Mouse (Mus musculus) midbrain, embryonic 10.5 days (tissue): ENCODE results near the gene Stx8. TPM values are rescaled to one million over a fixed set of nuclear protein-coding genes. Genes with fewer than 3 reads are reported as not detected.
A peak's percentile ranks its signal among the peaks of the same experiment; 100 is the strongest.

Experiments used
- DNase-seq: peaks from one replicate; pipeline ENCODE4 v3.0.0-alpha.2; 2017; ENCODE audit warnings: low spot score
- H3K27ac ChIP-seq: fragments of 300-500 bp; sonication (generic); replicated peaks from 2 replicates; pipeline ENCODE4 v1.5.1; 2016; ENCODE audit warnings: mild to moderate bottlenecking
- H3K27me3 ChIP-seq: fragments of 300-500 bp; sonication (generic); 2 replicates; pipeline ENCODE4 v1.6.1; 2016; ENCODE audit warnings: low read depth, mild to moderate bottlenecking; ENCODE audit not compliant: poor library complexity, severe bottlenecking
- H3K36me3 ChIP-seq: fragments of 300-500 bp; sonication (generic); 2 replicates; pipeline ENCODE4 v1.6.1; 2016; ENCODE audit warnings: mild to moderate bottlenecking, moderate library complexity
- H3K4me1 ChIP-seq: fragments of 300-500 bp; sonication (generic); 2 replicates; pipeline ENCODE4 v1.6.1; 2016
- H3K4me3 ChIP-seq: fragments of 300-500 bp; sonication (generic); 2 replicates; pipeline ENCODE4 v1.5.1; 2016; ENCODE audit warnings: mild to moderate bottlenecking, moderate library complexity
- H3K9me3 ChIP-seq: fragments of 300-500 bp; sonication (generic); replicated peaks from 2 replicates; pipeline ENCODE4 v1.6.1; 2016; ENCODE audit warnings: mild to moderate bottlenecking
- WGBS: fragments of 180-500 bp; shearing (Covaris S2); methylation state at CpG from one replicate; pipeline ENCODE4 v1.1.7; 2016; 5-methylcytosine and 5-hydroxymethylcytosine counted together
- polyA plus RNA-seq: library from polyadenylated mRNA; unstranded; fragments of >200 nt; fragmentation: Nextera tagmentation; extraction: Ambion mirVana; gene quantifications from 2 replicates; pipeline ENCODE4 v1.2.1, GENCODE M21; 2016

The Stx8 gene
- polyA plus RNA-seq, 1 experiment from 2014 or later, result 47.0 TPM

DNA sequence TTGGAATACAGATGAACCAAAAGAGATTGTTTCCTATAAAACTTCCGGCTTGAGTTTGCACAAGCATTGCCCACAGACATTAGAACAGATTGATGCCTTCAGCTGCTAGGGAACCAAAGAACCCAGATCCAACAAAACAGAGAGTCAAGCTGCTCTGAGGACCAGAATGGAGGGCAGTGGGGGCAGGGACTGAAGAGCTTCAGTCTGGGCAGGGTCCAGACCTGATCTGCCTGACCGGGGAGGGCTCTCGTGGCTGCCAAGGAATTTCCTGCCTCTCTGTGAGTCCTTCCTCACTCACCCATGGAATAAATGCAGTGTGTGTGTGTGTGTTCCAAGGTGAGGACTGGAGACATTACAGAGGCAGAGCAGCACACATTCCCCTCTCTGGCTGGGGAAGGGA is 17.8 kb upstream of the Stx8 start:
- WGBS, result 60% methylated on average over 3 of the region's 3 CpGs
- Histone ChIP-seq H3K36me3 (no peaks in the 10 kb centered on the region), H3K4me1 (no peaks in the 10 kb centered on the region), H3K27ac (no peak overlapping the region), H3K4me3 (no peak overlapping the region), H3K27me3 (no peaks in the 10 kb centered on the region), H3K9me3 (no peaks in the 10 kb centered on the region)
- DNase-seq, result no peak

DNA sequence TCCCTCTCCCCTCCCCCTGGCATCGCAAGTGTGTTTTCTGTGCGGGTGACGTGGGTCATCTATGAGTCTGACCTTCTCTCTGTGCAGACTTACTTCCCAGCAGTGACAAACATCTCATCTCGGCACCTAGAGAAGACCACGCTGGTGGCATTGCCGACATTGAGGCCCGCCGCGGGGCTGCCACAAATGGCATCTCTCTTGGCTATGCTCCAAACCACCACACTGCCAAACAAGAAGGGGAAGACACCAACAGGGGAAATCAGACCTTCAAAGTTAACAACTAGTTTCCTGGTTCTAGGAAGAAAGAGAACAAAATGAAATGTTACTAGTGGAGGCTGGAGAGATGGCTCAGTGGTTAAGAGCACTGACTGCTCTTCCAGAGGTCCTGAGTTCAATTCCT is 16.5 kb upstream of the Stx8 start:
- no peaks in the 10 kb centered on the region for H3K27me3 ChIP-seq
- WGBS, result 94% methylated on average over 9 of the region's 9 CpGs
- H3K4me1 ChIP-seq, result no peaks in the 10 kb centered on the region

GRCm38 (mm10) chr11:67953604-67954003 is 12.4 kb upstream of the Stx8 start:
- DNase-seq, result no peak
- 85% methylated on average over 5 of the region's 5 CpGs for WGBS
- Histone ChIP-seq H3K9me3 (no peaks in the 10 kb centered on the region), H3K36me3 (no peaks in the 10 kb centered on the region), H3K4me3 (no peak overlapping the region), H3K4me1 (no peaks in the 10 kb centered on the region), H3K27me3 (no peaks in the 10 kb centered on the region), H3K27ac (no peak overlapping the region)

More for the DNA sequence above, 16.5 kb upstream of the Stx8 start:
- no peak overlapping the region for H3K27ac ChIP-seq
- no peaks in the 10 kb centered on the region for H3K36me3 ChIP-seq
- no peak overlapping the region for H3K4me3 ChIP-seq
- no peaks in the 10 kb centered on the region for H3K9me3 ChIP-seq
- no peak for DNase-seq

DNA sequence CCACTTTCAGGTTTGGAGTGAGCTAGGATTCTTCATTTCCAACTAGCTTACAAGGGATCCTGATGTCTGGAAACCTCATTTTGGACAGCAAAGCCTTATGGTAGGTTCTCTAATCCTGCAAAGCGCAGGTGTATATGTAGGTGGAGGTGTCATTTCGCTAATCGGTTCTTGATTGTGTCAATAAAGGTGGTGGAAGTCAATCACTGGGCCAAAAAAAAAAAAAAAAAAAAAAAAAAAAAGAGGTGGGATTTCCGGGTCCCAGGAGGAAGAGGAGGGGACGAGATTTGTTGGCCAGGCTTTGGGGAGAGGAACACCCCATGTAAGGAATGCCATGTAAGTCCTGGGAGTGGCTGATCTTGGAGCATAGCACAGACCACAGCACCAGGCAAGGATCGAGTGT is 11.6 kb upstream of the Stx8 start:
- 92% methylated on average over 6 of the region's 6 CpGs for WGBS
- no peaks in the 10 kb centered on the region for H3K36me3 ChIP-seq
- H3K27ac ChIP-seq, result no peak overlapping the region
- no peaks in the 10 kb centered on the region for H3K9me3 ChIP-seq
- no peaks in the 10 kb centered on the region for H3K27me3 ChIP-seq
- H3K4me3 ChIP-seq, result no peak overlapping the region
- DNase-seq, result no peak
- no peaks in the 10 kb centered on the region for H3K4me1 ChIP-seq

DNA sequence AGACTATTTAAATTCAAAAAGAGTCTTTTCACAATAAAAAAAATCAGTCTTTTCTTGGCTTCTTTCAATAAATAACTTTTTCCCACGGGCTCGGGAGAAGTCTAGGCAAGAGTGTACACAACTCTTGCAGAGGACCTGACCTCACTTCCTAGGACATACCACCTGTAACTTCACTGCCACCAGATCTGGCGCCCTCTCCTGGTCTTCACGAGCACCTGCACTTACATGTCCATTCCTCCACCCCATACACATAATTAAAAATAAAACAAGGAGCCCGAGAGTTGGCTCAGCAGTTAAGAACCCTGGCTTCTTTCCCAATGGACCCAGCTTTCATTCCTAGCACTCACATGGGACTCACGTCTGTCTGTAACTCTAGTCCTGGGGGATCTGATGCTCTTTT is 1.9 kb upstream of the Stx8 start:
- no peak overlapping the region for H3K4me3 ChIP-seq
- no peak for DNase-seq
- H3K36me3 ChIP-seq, result no peaks in the 10 kb centered on the region
- no peak overlapping the region for H3K27ac ChIP-seq
- WGBS, result 78% methylated on average over 6 of the region's 6 CpGs
- H3K9me3 ChIP-seq, result no peaks in the 10 kb centered on the region
- H3K4me1 ChIP-seq, result peaks cover 33% of the 10 kb centered on the region
- no peaks in the 10 kb centered on the region for H3K27me3 ChIP-seq

GRCm38 (mm10) chr11:67965242-67965883 is 630 bp upstream of the Stx8 start, which contains the start of gene Cfap52:
Cfap52 (minus strand) TSS chr11:67965651.
- H3K27me3 ChIP-seq, result no peaks in the 10 kb centered on the region
- H3K4me3 ChIP-seq, result peak within 1 kb of the TSS; percentile 91
- H3K27ac ChIP-seq, result peak within 1 kb of the TSS; percentile 85
- H3K9me3 ChIP-seq, result no peaks in the 10 kb centered on the region
- H3K36me3 ChIP-seq, result peaks cover 5% of the 10 kb centered on the region
- DNase-seq, result peak; percentile 85
- H3K4me1 ChIP-seq, result peaks cover 33% of the 10 kb centered on the region
- 12% methylated on average over 15 of the region's 15 CpGs for WGBS

DNA sequence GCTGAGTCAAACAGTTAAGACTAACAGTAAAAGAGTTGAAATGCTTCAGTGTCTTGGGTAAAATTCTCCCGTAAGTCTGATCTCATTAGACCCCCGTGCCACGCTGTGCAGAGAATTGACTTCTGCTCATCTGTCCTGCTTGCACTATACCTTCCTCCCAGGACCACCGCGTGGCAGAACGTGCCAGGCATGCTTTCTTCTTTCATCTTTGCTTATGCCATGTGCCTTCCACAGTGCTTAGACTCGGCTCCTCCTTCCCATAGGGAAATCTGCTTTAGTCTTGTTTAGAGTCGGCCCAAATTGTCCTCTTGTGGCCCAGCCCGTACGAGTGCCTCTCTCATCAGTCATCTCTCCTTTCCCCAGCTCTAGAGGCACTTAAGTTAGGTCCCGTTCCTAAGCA is 1.8 kb downstream of the Stx8 start:
- Histone ChIP-seq H3K27me3 (no peaks in the 10 kb centered on the region), H3K4me3 (no peak overlapping the region), H3K9me3 (no peaks in the 10 kb centered on the region), H3K4me1 (peaks cover 33% of the 10 kb centered on the region), H3K36me3 (peaks cover 14% of the 10 kb centered on the region), H3K27ac (no peak overlapping the region)
- WGBS, result 72% methylated on average over 11 of the region's 11 CpGs
- DNase-seq, result no peak

- Histone ChIP-seq H3K4me1 (peaks cover 28% of the 10 kb centered on the region), H3K27me3 (peaks cover 15% of the 10 kb centered on the region), H3K27ac (no peak overlapping the region), H3K36me3 (peaks cover 26% of the 10 kb centered on the region), H3K9me3 (no peaks in the 10 kb centered on the region), H3K4me3 (no peak overlapping the region)
- DNase-seq, result no peak
- WGBS, result 82% methylated on average over 1 of the region's 1 CpGs
These were observed 6.6 kb downstream of the Stx8 start for GRCm38 (mm10) chr11:67972606-67973005.

DNA sequence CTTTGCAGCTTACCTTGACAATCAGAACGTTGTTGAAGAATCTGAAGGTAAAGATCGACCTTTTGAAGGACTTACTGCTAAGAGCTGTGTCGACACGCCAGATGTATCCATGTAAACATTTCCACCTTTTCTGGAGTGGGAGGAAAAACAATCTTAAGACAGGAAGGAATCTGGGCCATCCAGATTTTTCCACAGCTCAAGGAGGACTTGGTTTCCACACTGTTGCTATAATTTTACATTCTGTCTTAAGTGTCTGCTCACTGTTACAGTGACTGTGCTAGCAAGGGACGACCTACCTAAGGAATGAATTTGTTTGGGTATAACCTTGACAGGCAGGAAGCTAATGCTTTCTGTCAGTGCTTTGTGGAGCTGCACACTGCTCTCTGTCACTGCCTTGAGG is 7.2 kb downstream of the Stx8 start:
- peaks cover 15% of the 10 kb centered on the region for H3K27me3 ChIP-seq
- no peak for DNase-seq
- H3K4me1 ChIP-seq, result peaks cover 28% of the 10 kb centered on the region
- peaks cover 26% of the 10 kb centered on the region for H3K36me3 ChIP-seq
- no peaks in the 10 kb centered on the region for H3K9me3 ChIP-seq
- 87% methylated on average over 5 of the region's 5 CpGs for WGBS
- no peak overlapping the region for H3K4me3 ChIP-seq
- no peak overlapping the region for H3K27ac ChIP-seq

- peaks cover 34% of the 10 kb centered on the region for H3K4me1 ChIP-seq
- H3K27me3 ChIP-seq, result peaks cover 33% of the 10 kb centered on the region
- peak; percentile 24 for DNase-seq
- peaks cover 22% of the 10 kb centered on the region for H3K36me3 ChIP-seq
- no peak overlapping the region for H3K4me3 ChIP-seq
- H3K27ac ChIP-seq, result no peak overlapping the region
- H3K9me3 ChIP-seq, result no peaks in the 10 kb centered on the region
- WGBS, result 13% methylated on average over 2 of the region's 2 CpGs
These were observed 9.3 kb downstream of the Stx8 start for GRCm38 (mm10) chr11:67975252-67975651.

DNA sequence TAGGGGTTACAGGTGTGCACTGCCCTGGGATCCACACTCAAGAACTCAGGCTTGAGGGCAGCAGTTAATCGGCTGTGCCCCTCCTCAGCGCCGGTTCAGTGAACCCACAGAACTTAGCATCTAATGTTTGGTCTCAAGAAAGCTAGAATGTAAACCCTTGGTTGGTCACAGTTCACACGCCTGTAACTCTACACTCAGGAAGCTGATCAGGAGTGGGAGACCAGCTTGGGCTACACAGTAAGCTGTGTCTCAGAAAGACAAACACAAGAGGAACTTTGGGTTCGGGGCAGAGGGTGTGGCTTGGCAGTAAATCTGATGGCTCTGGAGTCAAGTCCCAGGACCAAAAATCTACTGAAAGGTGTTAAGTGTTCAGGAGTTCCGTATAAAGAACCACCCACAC is 17.6 kb downstream of the Stx8 start:
- H3K4me1 ChIP-seq, result peaks cover 17% of the 10 kb centered on the region
- H3K27ac ChIP-seq, result no peak overlapping the region
- peaks cover 51% of the 10 kb centered on the region for H3K27me3 ChIP-seq
- no peak for DNase-seq
- 91% methylated on average over 6 of the region's 6 CpGs for WGBS
- H3K9me3 ChIP-seq, result no peaks in the 10 kb centered on the region
- H3K36me3 ChIP-seq, result peaks cover 5% of the 10 kb centered on the region; the same call in 1 of the 2 replicates
- H3K4me3 ChIP-seq, result no peak overlapping the region

GRCm38 (mm10) chr11:67991240-67991639 is 25.2 kb downstream of the Stx8 start:
- no peak overlapping the region for H3K27ac ChIP-seq
- H3K36me3 ChIP-seq, result peaks cover 7% of the 10 kb centered on the region
- H3K9me3 ChIP-seq, result no peaks in the 10 kb centered on the region
- no peak overlapping the region for H3K4me3 ChIP-seq
- H3K4me1 ChIP-seq, result peaks cover 30% of the 10 kb centered on the region
- DNase-seq, result no peak
- peaks cover 9% of the 10 kb centered on the region; the same call in 1 of the 2 replicates for H3K27me3 ChIP-seq
- WGBS, result 89% methylated on average over 4 of the region's 4 CpGs

DNA sequence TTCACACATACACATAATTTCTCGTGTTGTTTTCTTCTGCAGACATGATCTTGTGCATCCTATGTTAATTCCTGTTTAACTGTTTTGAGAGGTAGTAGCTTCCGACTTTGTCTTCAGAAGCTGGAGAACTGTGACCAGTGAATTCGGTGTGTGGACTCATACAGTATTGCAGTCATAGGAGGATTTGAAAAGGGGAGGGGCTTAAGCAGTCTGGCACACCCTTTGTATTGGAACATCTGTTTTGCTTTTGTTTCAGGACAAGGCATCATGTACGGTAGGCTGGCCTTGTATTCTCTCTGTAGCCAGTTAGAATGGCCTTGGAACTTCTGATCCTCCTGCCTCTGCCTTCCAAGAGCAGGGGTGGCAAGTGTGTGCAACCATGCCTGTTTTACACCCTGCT is 30.0 kb downstream of the Stx8 start:
- H3K27me3 ChIP-seq, result no peaks in the 10 kb centered on the region
- H3K36me3 ChIP-seq, result peaks cover 4% of the 10 kb centered on the region; the same call in 1 of the 2 replicates
- no peaks in the 10 kb centered on the region for H3K9me3 ChIP-seq
- DNase-seq, result no peak
- H3K4me1 ChIP-seq, result peaks cover 9% of the 10 kb centered on the region
- H3K4me3 ChIP-seq, result no peak overlapping the region
- no peak overlapping the region for H3K27ac ChIP-seq
- 77% methylated on average over 4 of the region's 4 CpGs for WGBS
